Mouse (Mus musculus) hindbrain, postnatal 0 days (tissue): ENCODE data around the gene Kifc1. TPM values are rescaled to one million over a fixed set of nuclear protein-coding genes. Genes with fewer than 3 reads are reported as not detected.

ENCODE experiments used
- ATAC-seq: fragments of 200-750 bp; cut with Nextera tagmentation; 2 replicates; pipeline ENCODE4 v1.8.0; 2017; ENCODE audit warnings: mild to moderate bottlenecking, moderate TSS enrichment, moderate library complexity
- DNase-seq: peaks from one replicate; pipeline ENCODE4 v3.0.0-alpha.2; 2015; ENCODE audit warnings: low spot score
- H3K27ac ChIP-seq: fragments of 300-500 bp; sonication (generic); 2 replicates; pipeline ENCODE4 v1.5.1; 2014; ENCODE audit warnings: mild to moderate bottlenecking
- H3K27me3 ChIP-seq: fragments of 300-500 bp; sonication (generic); 2 replicates; pipeline ENCODE4 v1.6.1; 2014; ENCODE audit warnings: low read length, mixed read lengths; ENCODE audit not compliant: insufficient read depth
- H3K36me3 ChIP-seq: fragments of 300-500 bp; sonication (generic); 2 replicates; pipeline ENCODE4 v1.6.1; 2014; ENCODE audit warnings: low read length, mixed read lengths; ENCODE audit not compliant: insufficient read depth
- H3K4me1 ChIP-seq: fragments of 300-500 bp; sonication (generic); 2 replicates; pipeline ENCODE4 v1.6.1; 2014; ENCODE audit warnings: antibody characterized with exemption, low read length, mixed read lengths; ENCODE audit not compliant: insufficient read depth
- H3K4me2 ChIP-seq: fragments of 300-500 bp; sonication (generic); 2 replicates; pipeline ENCODE4 v1.6.1; 2014; ENCODE audit warnings: low read depth, mild to moderate bottlenecking, low read length, moderate library complexity, mixed read lengths
- H3K4me3 ChIP-seq: fragments of 300-500 bp; sonication (generic); 2 replicates; pipeline ENCODE4 v1.5.1; 2014; ENCODE audit warnings: low read length
- H3K9ac ChIP-seq: fragments of 300-500 bp; sonication (generic); replicated peaks from 2 replicates; pipeline ENCODE4 v1.6.1; 2014; ENCODE audit warnings: mild to moderate bottlenecking, low read length, moderate library complexity, mixed read lengths
- H3K9me3 ChIP-seq: fragments of 300-500 bp; sonication (generic); 2 replicates; pipeline ENCODE4 v1.6.1; 2016; ENCODE audit warnings: low read length, mixed read lengths
- CTCF ChIP-seq: IDR thresholded peaks from 2 replicates; pipeline ENCODE4 v1.5.1; 2016; ENCODE audit warnings: antibody characterized with exemption, control low read depth, low read depth
- WGBS: fragments of 180-500 bp; shearing (Covaris S2); extraction: QIAGEN DNeasy Blood & Tissue Kit; methylation state at CpG from one replicate; pipeline ENCODE4 v1.1.7; 2014; 5-methylcytosine and 5-hydroxymethylcytosine counted together
- microRNA-seq, 2 experiments: library from miRNA; unstranded; fragments of <30 nt; microRNA quantifications; one replicate each; pipeline ENCODE4; 2016
- polyA plus RNA-seq: library from polyadenylated mRNA; unstranded; fragments of >200 nt; fragmentation: Nextera tagmentation; extraction: Ambion mirVana; gene quantifications from 2 replicates; pipeline ENCODE4 v1.2.1, GENCODE M21; 2015
- total RNA-seq: library from RNA; depleted of rRNA; stranded (reverse); fragments of >200 nt; gene quantifications from 2 replicates; pipeline ENCODE4 v1.2.3, GENCODE M21; 2014; rRNA removed

Kifc1 gene
- total and polyA plus RNA-seq, 2 experiments from 2014 or later, result 2.0 to 5.8 TPM

DNA sequence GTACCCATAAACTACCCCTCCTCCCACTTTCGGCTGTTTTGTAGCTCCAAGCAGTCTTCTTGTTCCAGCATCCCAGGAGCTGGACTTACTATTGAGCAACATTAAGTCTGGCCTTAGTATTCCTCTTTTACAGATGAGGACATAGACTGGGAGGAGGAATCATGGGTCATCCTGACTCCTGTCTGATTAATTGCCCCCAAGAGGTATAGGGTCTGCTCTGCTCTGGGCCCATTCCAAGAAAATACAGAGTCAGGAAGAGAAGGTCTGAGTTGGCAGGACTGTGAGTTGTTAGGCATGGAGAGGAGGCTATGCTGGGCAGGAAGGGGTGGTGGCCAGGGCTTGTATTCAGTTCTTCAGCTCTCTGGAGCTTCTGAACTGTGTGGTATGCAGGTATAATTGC lies 46.3 kb downstream of the Kifc1 start:
- H3K4me1 ChIP-seq, result peaks cover 7% of the 10 kb centered on the region; the same call in 1 of the 2 replicates
- 73% methylated on average over 1 of the region's 1 CpGs for WGBS
- no peak for TF ChIP-seq CTCF
- H3K36me3 ChIP-seq, result no peaks in the 10 kb centered on the region; the same call in 1 of the 2 replicates
- ATAC-seq, result no peak
- H3K27ac ChIP-seq, result no peak overlapping the region
- DNase-seq, result no peak
- H3K4me3 ChIP-seq, result peak overlapping the region; percentile 83
- H3K9ac ChIP-seq, result peak overlapping the region; percentile 76; the same call in 1 of the 2 replicates
- H3K9me3 ChIP-seq, result no peaks in the 10 kb centered on the region
- peak overlapping the region; percentile 95 for H3K4me2 ChIP-seq
- H3K27me3 ChIP-seq, result no peaks in the 10 kb centered on the region

- ATAC-seq (peak; percentile 97), DNase-seq (peak; percentile 96)
- H3K4me2 ChIP-seq, result peak within 1 kb of the TSS; percentile 95
- H3K4me1 ChIP-seq, result peaks cover 7% of the 10 kb centered on the region; the same call in 1 of the 2 replicates
- peak within 1 kb of the TSS; percentile 76 for H3K9ac ChIP-seq
- no peaks in the 10 kb centered on the region; the same call in 1 of the 2 replicates for H3K36me3 ChIP-seq
- WGBS, result under 1% methylated on average over 45 of the region's 45 CpGs
- peak within 1 kb of the TSS; percentile 83 for H3K4me3 ChIP-seq
- peak within 1 kb of the TSS; percentile 85 for H3K27ac ChIP-seq
- no peaks in the 10 kb centered on the region for H3K27me3 ChIP-seq
- TF ChIP-seq CTCF, result peak; percentile 32
- H3K9me3 ChIP-seq, result no peaks in the 10 kb centered on the region
Observed at GRCm38 (mm10) chr17:33842966-33843795, 47.3 kb downstream of the Kifc1 start, which contains the start of gene Cd320. Gene Cd320 (plus strand): TSS chr17:33843091.

DNA sequence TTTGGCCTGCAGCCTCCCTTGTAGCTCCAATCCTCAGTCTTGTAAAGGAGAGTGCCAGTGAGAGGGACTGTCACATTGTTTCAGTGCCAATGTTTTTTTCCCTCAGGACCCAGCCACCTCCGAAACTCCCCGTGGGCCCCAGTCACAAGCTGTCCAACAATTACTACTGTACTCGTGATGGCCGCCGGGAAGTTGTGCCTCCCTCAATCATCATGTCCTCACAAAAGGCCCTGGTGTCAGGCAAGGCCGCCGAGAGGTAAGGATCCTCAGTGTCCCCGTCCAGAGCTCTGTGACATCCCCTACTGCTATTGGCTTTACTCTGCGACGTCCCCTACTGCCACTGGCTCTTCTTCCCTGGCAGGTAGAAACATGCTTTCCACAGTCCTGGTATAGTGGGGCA lies 60.9 kb downstream of the Kifc1 start:
- whole genome bisulfite sequencing, result 85% methylated on average over 10 of the region's 10 CpGs
- Histone ChIP-seq H3K4me1 (no peaks in the 10 kb centered on the region), H3K27ac (no peak overlapping the region), H3K36me3 (peaks cover 22% of the 10 kb centered on the region), H3K9ac (no peak overlapping the region), H3K4me2 (no peak overlapping the region), H3K27me3 (no peaks in the 10 kb centered on the region), H3K9me3 (no peaks in the 10 kb centered on the region), H3K4me3 (no peak overlapping the region)
- DNase-seq, result no peak
- TF ChIP-seq CTCF, result no peak
- no peak for ATAC-seq

DNA sequence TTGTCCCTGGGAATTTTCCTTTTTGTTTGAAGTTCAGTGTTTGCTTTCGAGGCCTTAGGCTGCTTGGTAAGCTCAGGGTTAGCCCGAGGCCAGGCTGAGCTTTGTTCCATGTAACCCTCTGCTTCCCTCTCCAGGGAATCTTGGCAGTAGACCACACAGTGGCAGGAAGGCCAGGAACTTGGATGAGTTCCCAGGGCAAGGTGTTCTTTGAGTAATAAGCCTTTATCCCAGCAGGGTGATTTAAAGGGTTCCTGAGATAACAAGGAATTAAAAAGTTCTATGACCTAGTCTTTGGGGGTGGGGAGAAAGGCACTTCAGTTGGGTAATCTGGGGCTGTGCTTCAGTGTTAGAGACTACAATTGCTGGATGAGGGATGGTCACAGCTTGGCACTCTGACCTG lies 61.6 kb downstream of the Kifc1 start:
- no peaks in the 10 kb centered on the region for H3K9me3 ChIP-seq
- no peak overlapping the region for H3K9ac ChIP-seq
- TF ChIP-seq CTCF, result no peak
- no peaks in the 10 kb centered on the region for H3K4me1 ChIP-seq
- no peak for ATAC-seq
- no peak for DNase-seq
- H3K27ac ChIP-seq, result no peak overlapping the region
- WGBS, result 45% methylated on average over 2 of the region's 2 CpGs
- peaks cover 15% of the 10 kb centered on the region for H3K36me3 ChIP-seq
- no peaks in the 10 kb centered on the region for H3K27me3 ChIP-seq
- no peak overlapping the region for H3K4me2 ChIP-seq
- no peak overlapping the region for H3K4me3 ChIP-seq

DNA sequence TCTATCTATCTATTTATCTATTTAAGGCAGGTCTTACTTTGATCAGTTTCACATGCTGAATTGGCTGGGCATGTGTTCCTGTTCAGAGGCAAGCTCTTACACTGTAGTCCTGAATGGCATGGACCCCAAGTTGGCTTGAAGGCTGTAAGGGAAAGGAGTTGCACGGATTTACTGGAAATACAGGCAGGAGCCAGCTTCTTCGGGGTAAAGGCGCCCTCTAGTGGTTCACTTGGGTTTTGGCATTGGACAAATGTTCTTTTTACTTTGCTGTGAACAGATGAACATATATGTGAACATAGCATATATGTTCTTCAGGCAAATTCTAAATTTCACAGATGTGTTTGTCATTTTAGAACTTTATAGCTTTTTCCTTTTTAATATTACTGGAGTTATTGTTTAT lies 63.6 kb downstream of the Kifc1 start:
- 0% methylated on average over 3 of the region's 3 CpGs for WGBS
- no peak for ATAC-seq

More for the DNA sequence above, 63.6 kb downstream of the Kifc1 start:
- Histone ChIP-seq H3K36me3 (peaks cover 17% of the 10 kb centered on the region), H3K9me3 (no peaks in the 10 kb centered on the region), H3K27ac (no peak overlapping the region), H3K4me2 (no peak overlapping the region), H3K9ac (no peak overlapping the region), H3K27me3 (no peaks in the 10 kb centered on the region), H3K4me3 (no peak overlapping the region), H3K4me1 (peaks cover 11% of the 10 kb centered on the region)
- peak; percentile 89 for DNase-seq
- peak; percentile 91 for TF ChIP-seq CTCF

Small RNA genes lying within 50 kb of the gene (microRNA-seq; reads per million reads assigned to microRNA genes)
- gene Gm27740, result 0 reads per million in 2 experiments

Other genes with a start within 250 kb of the Kifc1 start
- 49.2 and 55.7 TPM in 2 replicates for gene Hnrnpm, start 203.8 kb downstream of the Kifc1 start, total RNA-seq
- 124 and 133 TPM in 2 replicates for gene Hnrnpm, start 203.8 kb downstream of the Kifc1 start, polyA plus RNA-seq
- 118 and 137 TPM in 2 replicates for gene March2, start 172.0 kb downstream of the Kifc1 start, total RNA-seq
- gene March2, start 172.0 kb downstream of the Kifc1 start, polyA plus RNA-seq, result 73.8 and 77.1 TPM in 2 replicates
- gene Rab11b, start 130.1 kb downstream of the Kifc1 start, total RNA-seq, result 123 and 163 TPM in 2 replicates
- gene Rab11b, start 130.1 kb downstream of the Kifc1 start, polyA plus RNA-seq, result 546 and 583 TPM in 2 replicates
- 24.0 and 24.7 TPM in 2 replicates for gene Angptl4, start 108.8 kb downstream of the Kifc1 start, total RNA-seq
- 31.9 and 37.5 TPM in 2 replicates for gene Angptl4, start 108.8 kb downstream of the Kifc1 start, polyA plus RNA-seq
- 33.5 and 57.2 TPM in 2 replicates for gene Kank3, start 80.1 kb downstream of the Kifc1 start, total RNA-seq
- 44.1 and 47.9 TPM in 2 replicates for gene Kank3, start 80.1 kb downstream of the Kifc1 start, polyA plus RNA-seq
- gene Rps28, start 66.1 kb downstream of the Kifc1 start, total RNA-seq, result 117 and 293 TPM in 2 replicates
- 609 and 617 TPM in 2 replicates for gene Rps28, start 66.1 kb downstream of the Kifc1 start, polyA plus RNA-seq
- gene Ndufa7, start 66.1 kb downstream of the Kifc1 start, total RNA-seq, result 289 and 356 TPM in 2 replicates
- gene Ndufa7, start 66.1 kb downstream of the Kifc1 start, polyA plus RNA-seq, result 562 and 577 TPM in 2 replicates
- gene Cd320, start 47.6 kb downstream of the Kifc1 start, total RNA-seq, result 25.1 and 26.0 TPM in 2 replicates
- 55.7 and 58.6 TPM in 2 replicates for gene Cd320, start 47.6 kb downstream of the Kifc1 start, polyA plus RNA-seq
- gene Gm7029, start 16.8 kb downstream of the Kifc1 start, total RNA-seq, result not detected in 2 replicates
- not detected in 2 replicates for gene Gm7029, start 16.8 kb downstream of the Kifc1 start, polyA plus RNA-seq
- 1.3 TPM in 1 of 2 replicates, not detected in the other for gene Platr17, start 14.5 kb upstream of the Kifc1 start, total RNA-seq
- 0.88 and 1.2 TPM in 2 replicates for gene Platr17, start 14.5 kb upstream of the Kifc1 start, polyA plus RNA-seq
- gene Daxx, start 18.8 kb upstream of the Kifc1 start, total RNA-seq, result 52.1 and 58.4 TPM in 2 replicates
- 39.0 and 41.9 TPM in 2 replicates for gene Daxx, start 18.8 kb upstream of the Kifc1 start, polyA plus RNA-seq
- 41.5 and 61.8 TPM in 2 replicates for gene Tapbp, start 25.2 kb upstream of the Kifc1 start, total RNA-seq
- gene Tapbp, start 25.2 kb upstream of the Kifc1 start, polyA plus RNA-seq, result 39.1 and 40.2 TPM in 2 replicates
- gene Zbtb22, start 25.2 kb upstream of the Kifc1 start, total RNA-seq, result 58.5 TPM in 2 replicates
- gene Zbtb22, start 25.2 kb upstream of the Kifc1 start, polyA plus RNA-seq, result 20.8 and 23.0 TPM in 2 replicates
- gene Rgl2, start 38.9 kb upstream of the Kifc1 start, total RNA-seq, result 91.4 and 116 TPM in 2 replicates
- gene Rgl2, start 38.9 kb upstream of the Kifc1 start, polyA plus RNA-seq, result 36.1 and 36.8 TPM in 2 replicates
- 25.2 and 43.1 TPM in 2 replicates for gene Pfdn6, start 49.7 kb upstream of the Kifc1 start, total RNA-seq
- gene Pfdn6, start 49.7 kb upstream of the Kifc1 start, polyA plus RNA-seq, result 168 and 195 TPM in 2 replicates
- gene Wdr46, start 50.0 kb upstream of the Kifc1 start, total RNA-seq, result 16.6 and 16.8 TPM in 2 replicates
- 16.7 and 17.9 TPM in 2 replicates for gene Wdr46, start 50.0 kb upstream of the Kifc1 start, polyA plus RNA-seq
- gene B3galt4, start 60.8 kb upstream of the Kifc1 start, total RNA-seq, result 8.9 and 12.3 TPM in 2 replicates
- gene B3galt4, start 60.8 kb upstream of the Kifc1 start, polyA plus RNA-seq, result 10.7 and 11.6 TPM in 2 replicates
- 55.6 and 57.4 TPM in 2 replicates for gene Vps52, start 65.2 kb upstream of the Kifc1 start, total RNA-seq
- 62.1 and 63.2 TPM in 2 replicates for gene Vps52, start 65.2 kb upstream of the Kifc1 start, polyA plus RNA-seq
- 1,180 and 1,309 TPM in 2 replicates for gene Rps18, start 65.3 kb upstream of the Kifc1 start, total RNA-seq
- 904 and 918 TPM in 2 replicates for gene Rps18, start 65.3 kb upstream of the Kifc1 start, polyA plus RNA-seq
- 21.6 and 33.2 TPM in 2 replicates for gene H2-K1, start 109.7 kb upstream of the Kifc1 start, total RNA-seq
- gene H2-K1, start 109.7 kb upstream of the Kifc1 start, polyA plus RNA-seq, result 23.9 and 26.2 TPM in 2 replicates
- gene Ring1, start 134.0 kb upstream of the Kifc1 start, total RNA-seq, result 19.1 and 22.1 TPM in 2 replicates
- gene Ring1, start 134.0 kb upstream of the Kifc1 start, polyA plus RNA-seq, result 19.2 and 20.0 TPM in 2 replicates
- 78.3 and 87.4 TPM in 2 replicates for gene H2-Ke6, start 137.4 kb upstream of the Kifc1 start, total RNA-seq
- gene H2-Ke6, start 137.4 kb upstream of the Kifc1 start, polyA plus RNA-seq, result 74.9 and 78.9 TPM in 2 replicates
- 188 and 250 TPM in 2 replicates for gene Slc39a7, start 141.0 kb upstream of the Kifc1 start, total RNA-seq
- gene Slc39a7, start 141.0 kb upstream of the Kifc1 start, polyA plus RNA-seq, result 148 and 150 TPM in 2 replicates
- 51.5 and 64.8 TPM in 2 replicates for gene Rxrb, start 141.2 kb upstream of the Kifc1 start, total RNA-seq
- 48.7 and 49.2 TPM in 2 replicates for gene Rxrb, start 141.2 kb upstream of the Kifc1 start, polyA plus RNA-seq
- 12.1 and 16.7 TPM in 2 replicates for gene Col11a2, start 148.8 kb upstream of the Kifc1 start, total RNA-seq
- 5.4 TPM in 2 replicates for gene Col11a2, start 148.8 kb upstream of the Kifc1 start, polyA plus RNA-seq
- gene H2-Oa, start 201.7 kb upstream of the Kifc1 start, total RNA-seq, result not detected in 2 replicates
- gene H2-Oa, start 201.7 kb upstream of the Kifc1 start, polyA plus RNA-seq, result 0.23 and 0.31 TPM in 2 replicates
- gene H2-DMa, start 228.9 kb upstream of the Kifc1 start, total RNA-seq, result 30.9 and 31.3 TPM in 2 replicates
- 23.5 and 24.1 TPM in 2 replicates for gene H2-DMa, start 228.9 kb upstream of the Kifc1 start, polyA plus RNA-seq
- 180 and 195 TPM in 2 replicates for gene Brd2, start 232.0 kb upstream of the Kifc1 start, total RNA-seq
- 101 and 108 TPM in 2 replicates for gene Brd2, start 232.0 kb upstream of the Kifc1 start, polyA plus RNA-seq